Mouse (Mus musculus) liver, embryonic 15.5 days (tissue): ENCODE data around the gene Sipa1l3. TPM values are rescaled to one million over a fixed set of nuclear protein-coding genes. Genes with fewer than 3 reads are reported as not detected.

ENCODE experiments used
- ATAC-seq: fragments of 200-750 bp; cut with Nextera tagmentation; 2 replicates; pipeline ENCODE4 v1.8.0; 2017; ENCODE audit warnings: moderate number of reproducible peaks, mild to moderate bottlenecking, moderate library complexity; ENCODE audit not compliant: insufficient read depth
- H3K27ac ChIP-seq: fragments of 300-500 bp; sonication (generic); replicated peaks from 2 replicates; pipeline ENCODE4 v1.5.1; 2015; ENCODE audit warnings: mild to moderate bottlenecking, inconsistent platforms
- H3K27me3 ChIP-seq: fragments of 300-500 bp; sonication (generic); 2 replicates; pipeline ENCODE4 v1.6.1; 2015; ENCODE audit warnings: mild to moderate bottlenecking, inconsistent platforms
- H3K36me3 ChIP-seq: fragments of 300-500 bp; sonication (generic); replicated peaks from 2 replicates; pipeline ENCODE4 v1.6.1; 2015; ENCODE audit warnings: moderate library complexity, mild to moderate bottlenecking, inconsistent platforms
- H3K4me1 ChIP-seq: fragments of 300-500 bp; sonication (generic); replicated peaks from 2 replicates; pipeline ENCODE4 v1.6.1; 2015; ENCODE audit warnings: inconsistent platforms
- H3K4me2 ChIP-seq: fragments of 300-500 bp; sonication (generic); 2 replicates; pipeline ENCODE4 v1.6.1; 2015; ENCODE audit warnings: moderate library complexity, mild to moderate bottlenecking, inconsistent platforms
- H3K4me3 ChIP-seq: fragments of 300-500 bp; sonication (generic); replicated peaks from 2 replicates; pipeline ENCODE4 v1.5.1; 2015; ENCODE audit warnings: mild to moderate bottlenecking, inconsistent platforms
- H3K9ac ChIP-seq: fragments of 300-500 bp; sonication (generic); 2 replicates; pipeline ENCODE4 v1.6.1; 2015; ENCODE audit warnings: moderate library complexity, mild to moderate bottlenecking, inconsistent platforms
- H3K9me3 ChIP-seq: fragments of 300-500 bp; sonication (generic); replicated peaks from 2 replicates; pipeline ENCODE4 v1.6.1; 2016; ENCODE audit warnings: inconsistent platforms
- WGBS: fragments of 180-500 bp; shearing (Covaris S2); methylation state at CpG from one replicate; pipeline ENCODE4 v1.1.7; 2015; ENCODE audit warnings: mixed read lengths; ENCODE audit not compliant: insufficient replicate concordance; 5-methylcytosine and 5-hydroxymethylcytosine counted together
- polyA plus RNA-seq: library from polyadenylated mRNA; unstranded; fragments of >200 nt; fragmentation: Nextera tagmentation; extraction: Ambion mirVana; gene quantifications from 2 replicates; pipeline ENCODE4 v1.2.1, GENCODE M21; 2015

Sipa1l3 gene
- polyA plus RNA-seq, 1 experiment from 2014 or later: 2.6 TPM

DNA sequence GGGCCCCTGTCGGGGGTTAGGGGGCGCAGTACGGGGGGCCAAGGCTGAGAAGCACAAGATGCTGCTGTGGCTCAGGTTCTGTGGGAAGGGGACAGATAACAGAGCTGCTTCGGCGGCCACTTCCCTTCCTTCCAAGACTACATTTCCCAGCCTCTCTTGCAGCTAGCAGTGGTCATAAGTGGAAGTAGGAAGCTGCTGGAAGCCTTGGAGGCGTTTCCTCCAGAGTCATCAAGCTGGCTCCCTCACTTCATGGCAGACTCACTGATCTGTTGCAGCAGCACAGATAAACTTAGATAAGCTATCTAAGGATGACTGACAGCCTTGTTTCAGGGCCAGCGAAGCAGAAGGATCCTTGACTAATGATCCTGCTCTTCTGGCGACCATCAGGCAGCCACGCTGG lies 76.6 kb downstream of the Sipa1l3 start:
- Histone ChIP-seq H3K4me3 (no peak overlapping the region), H3K27me3 (no peaks in the 10 kb centered on the region), H3K4me1 (0 out of 2 replicates have a peak, but pooled peaks cover 2% of the 10 kb centered on the region), H3K27ac (no peak overlapping the region), H3K36me3 (no peaks in the 10 kb centered on the region), H3K9ac (no peak overlapping the region), H3K4me2 (no peak overlapping the region), H3K9me3 (no peaks in the 10 kb centered on the region)
- ATAC-seq: no peak
- WGBS: 37% methylated on average over 9 of the region's 9 CpGs

DNA sequence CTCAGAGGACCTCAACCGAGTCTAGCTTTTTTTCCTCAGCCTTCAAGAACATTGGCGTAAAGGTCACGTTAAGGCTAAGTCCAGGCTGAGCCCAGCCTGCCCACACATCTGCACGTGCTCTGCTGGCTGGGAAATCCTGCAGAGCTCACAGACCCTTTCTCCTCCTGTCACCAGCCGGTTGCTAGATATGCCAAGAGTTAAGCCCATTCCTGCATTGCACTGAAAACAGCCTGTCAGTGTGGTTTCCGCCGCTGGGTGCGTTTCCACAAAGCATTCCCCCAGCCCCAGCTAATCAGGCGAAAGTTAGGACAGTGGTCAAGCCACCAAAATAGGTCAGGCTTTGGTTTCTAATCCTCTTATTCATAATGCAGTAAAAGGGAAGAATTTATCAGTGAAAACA lies 77.3 kb downstream of the Sipa1l3 start:
- H3K9me3 ChIP-seq: no peaks in the 10 kb centered on the region
- no peak overlapping the region for H3K27ac ChIP-seq
- no peak overlapping the region for H3K4me3 ChIP-seq
- 0 out of 2 replicates have a peak, but pooled peaks cover under 1% of the 10 kb centered on the region for H3K4me1 ChIP-seq
- no peak overlapping the region for H3K9ac ChIP-seq
- no peaks in the 10 kb centered on the region for H3K36me3 ChIP-seq
- no peak overlapping the region for H3K4me2 ChIP-seq
- ATAC-seq: no peak
- H3K27me3 ChIP-seq: no peaks in the 10 kb centered on the region
- 59% methylated on average over 9 of the region's 9 CpGs for WGBS

DNA sequence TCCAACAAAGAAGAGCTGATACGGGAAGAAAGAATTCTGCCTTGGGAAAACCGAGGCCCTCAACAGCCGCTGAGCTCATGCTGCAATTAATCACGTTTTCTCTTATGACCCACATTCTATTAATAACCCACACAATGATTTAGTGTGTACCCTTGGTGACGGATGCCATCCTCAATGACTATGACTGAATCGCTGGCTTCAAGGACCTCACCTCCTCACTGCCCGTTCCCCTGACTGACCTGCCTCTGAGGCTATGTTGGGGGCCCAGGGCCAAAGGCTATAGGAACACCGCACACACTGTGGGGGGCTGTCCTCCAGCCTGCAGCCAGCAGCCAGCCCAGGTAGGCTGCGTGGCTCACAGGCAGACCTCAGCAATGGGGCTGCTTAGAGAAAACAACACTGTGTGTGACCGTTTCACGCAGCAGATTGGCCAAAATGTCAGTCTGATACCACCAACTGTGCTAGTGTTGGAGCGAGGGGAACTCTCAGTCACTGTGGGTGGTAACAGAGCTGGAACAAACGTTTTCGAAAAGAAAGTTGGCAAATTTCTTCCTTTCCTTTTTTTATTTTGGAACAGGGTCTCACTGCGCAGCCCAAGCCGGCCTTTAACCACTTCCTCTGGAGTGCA lies 79.7 kb downstream of the Sipa1l3 start:
- no peak overlapping the region for H3K9ac ChIP-seq
- no peaks in the 10 kb centered on the region for H3K9me3 ChIP-seq
- 74% methylated on average over 16 of the region's 16 CpGs for WGBS
- no peaks in the 10 kb centered on the region for H3K27me3 ChIP-seq
- H3K27ac ChIP-seq: no peak overlapping the region
- ATAC-seq: no peak
- H3K4me3 ChIP-seq: no peak overlapping the region
- no peak overlapping the region for H3K4me2 ChIP-seq
- no peaks in the 10 kb centered on the region for H3K36me3 ChIP-seq
- H3K4me1 ChIP-seq: no peaks in the 10 kb centered on the region; the same call in 1 of the 2 replicates

DNA sequence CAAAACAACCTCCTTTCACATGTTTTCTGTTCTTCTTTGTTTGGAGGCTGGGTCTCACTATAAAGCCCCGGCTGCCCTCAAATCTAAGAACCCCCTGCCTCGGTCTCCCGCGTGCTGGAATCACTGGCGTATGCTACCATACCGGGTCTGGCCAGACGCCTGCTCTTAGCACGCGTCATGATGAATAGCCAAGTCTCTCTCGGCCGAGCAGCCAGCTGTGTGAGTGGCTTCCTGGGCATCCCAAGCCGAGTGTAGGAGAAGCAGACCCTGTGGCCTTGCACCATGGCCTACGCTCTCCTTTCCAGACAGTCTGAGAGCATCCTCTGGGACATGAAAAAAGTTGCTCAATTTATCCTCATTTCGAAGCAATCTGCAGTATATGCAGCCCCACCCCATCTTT lies 80.2 kb downstream of the Sipa1l3 start:
- no peak for ATAC-seq
- no peak overlapping the region for H3K27ac ChIP-seq
- H3K4me3 ChIP-seq: no peak overlapping the region
- no peak overlapping the region for H3K4me2 ChIP-seq
- H3K36me3 ChIP-seq: no peaks in the 10 kb centered on the region
- no peaks in the 10 kb centered on the region for H3K9me3 ChIP-seq
- no peaks in the 10 kb centered on the region; the same call in 1 of the 2 replicates for H3K4me1 ChIP-seq
- H3K27me3 ChIP-seq: no peaks in the 10 kb centered on the region
- WGBS: 78% methylated on average over 14 of the region's 14 CpGs
- H3K9ac ChIP-seq: no peak overlapping the region

DNA sequence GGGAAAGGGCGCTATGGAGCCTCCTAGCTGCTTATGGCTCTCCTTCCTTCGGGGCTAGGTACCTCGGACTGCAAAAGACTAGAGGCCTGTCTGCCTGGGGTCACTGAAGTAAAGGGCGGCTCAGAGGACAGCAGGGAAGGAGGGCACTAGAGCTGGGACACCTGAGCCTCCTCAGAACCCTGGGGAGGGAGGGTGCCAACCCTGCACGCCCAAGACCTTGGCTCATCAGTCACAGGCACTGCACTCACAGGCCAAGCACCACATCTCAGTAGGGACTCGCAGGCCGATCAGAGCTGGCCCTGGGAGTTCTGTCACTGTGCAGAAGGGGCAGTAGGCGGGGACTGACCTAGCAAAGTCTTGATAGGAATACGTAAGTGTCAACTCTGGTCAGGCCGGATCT lies 81.4 kb downstream of the Sipa1l3 start:
- no peak overlapping the region for H3K4me2 ChIP-seq
- ATAC-seq: no peak
- no peaks in the 10 kb centered on the region; the same call in 1 of the 2 replicates for H3K4me1 ChIP-seq
- no peak overlapping the region for H3K9ac ChIP-seq
- no peaks in the 10 kb centered on the region for H3K9me3 ChIP-seq
- H3K27ac ChIP-seq: no peak overlapping the region
- H3K4me3 ChIP-seq: no peak overlapping the region
- no peaks in the 10 kb centered on the region for H3K36me3 ChIP-seq
- 67% methylated on average over 10 of the region's 10 CpGs for WGBS
- no peaks in the 10 kb centered on the region for H3K27me3 ChIP-seq

DNA sequence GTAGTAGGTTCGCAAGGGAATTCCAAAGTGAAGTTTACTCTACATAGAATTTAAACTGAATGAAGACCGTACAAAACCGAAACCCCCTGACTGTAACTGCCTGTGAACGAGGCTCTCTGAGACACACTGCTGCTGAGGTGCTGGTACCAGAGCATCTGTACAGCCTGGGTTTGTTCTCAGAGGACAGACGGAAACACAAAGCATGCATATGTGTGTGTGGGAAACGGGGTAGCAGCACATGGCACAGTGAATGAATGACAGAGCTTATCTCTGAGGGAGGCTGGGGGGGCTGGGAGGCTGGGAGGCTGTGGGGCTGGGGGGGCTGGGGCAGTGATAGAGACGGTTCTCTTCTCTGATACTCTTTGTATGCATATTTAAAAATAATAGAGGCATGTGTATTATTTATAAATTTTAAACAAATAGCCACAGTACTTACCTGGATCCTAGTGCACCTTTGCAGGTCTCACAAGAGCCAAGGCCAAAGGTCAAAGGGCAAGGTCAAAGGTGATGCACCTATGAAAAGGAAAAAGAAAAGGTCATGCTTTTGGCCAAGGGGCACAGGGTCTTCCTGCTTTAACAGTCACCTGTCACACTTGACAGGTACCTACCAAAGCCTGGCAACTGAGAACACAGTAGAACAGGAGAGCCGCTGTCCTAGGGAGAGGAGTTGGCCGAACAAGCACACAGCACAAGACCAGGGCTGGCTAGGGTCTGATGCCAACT lies 84.0 kb downstream of the Sipa1l3 start:
- Histone ChIP-seq H3K36me3 (no peaks in the 10 kb centered on the region), H3K27ac (no peak overlapping the region), H3K4me2 (no peak overlapping the region), H3K27me3 (no peaks in the 10 kb centered on the region), H3K9ac (no peak overlapping the region), H3K4me1 (peaks cover 16% of the 10 kb centered on the region), H3K9me3 (no peaks in the 10 kb centered on the region), H3K4me3 (no peak overlapping the region)
- no peak for ATAC-seq
- WGBS: 65% methylated on average over 9 of the region's 9 CpGs

DNA sequence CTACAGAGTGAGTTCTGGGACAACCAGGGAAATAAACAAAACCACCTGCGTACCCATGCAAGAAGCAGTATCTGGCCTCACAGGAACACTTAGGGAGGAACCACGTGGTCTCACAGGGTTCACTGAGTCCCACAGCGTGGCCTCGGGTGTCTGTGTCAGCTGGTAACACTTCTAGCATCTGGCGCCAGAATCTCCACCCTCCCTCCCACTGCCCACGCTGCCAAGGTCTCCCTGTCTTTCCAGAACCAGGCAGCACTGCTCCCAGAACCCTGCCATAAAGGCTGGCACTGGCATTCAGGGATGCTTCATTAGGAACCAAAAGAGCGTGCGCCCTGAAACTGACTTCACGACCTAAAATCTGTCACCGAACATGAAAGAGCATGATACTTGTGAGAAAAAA lies 84.7 kb downstream of the Sipa1l3 start:
- Histone ChIP-seq H3K36me3 (no peaks in the 10 kb centered on the region), H3K27ac (no peak overlapping the region), H3K4me2 (no peak overlapping the region), H3K4me3 (no peak overlapping the region), H3K9me3 (no peaks in the 10 kb centered on the region), H3K9ac (no peak overlapping the region), H3K27me3 (no peaks in the 10 kb centered on the region), H3K4me1 (peaks cover 16% of the 10 kb centered on the region)
- 68% methylated on average over 10 of the region's 10 CpGs for WGBS
- ATAC-seq: no peak

DNA sequence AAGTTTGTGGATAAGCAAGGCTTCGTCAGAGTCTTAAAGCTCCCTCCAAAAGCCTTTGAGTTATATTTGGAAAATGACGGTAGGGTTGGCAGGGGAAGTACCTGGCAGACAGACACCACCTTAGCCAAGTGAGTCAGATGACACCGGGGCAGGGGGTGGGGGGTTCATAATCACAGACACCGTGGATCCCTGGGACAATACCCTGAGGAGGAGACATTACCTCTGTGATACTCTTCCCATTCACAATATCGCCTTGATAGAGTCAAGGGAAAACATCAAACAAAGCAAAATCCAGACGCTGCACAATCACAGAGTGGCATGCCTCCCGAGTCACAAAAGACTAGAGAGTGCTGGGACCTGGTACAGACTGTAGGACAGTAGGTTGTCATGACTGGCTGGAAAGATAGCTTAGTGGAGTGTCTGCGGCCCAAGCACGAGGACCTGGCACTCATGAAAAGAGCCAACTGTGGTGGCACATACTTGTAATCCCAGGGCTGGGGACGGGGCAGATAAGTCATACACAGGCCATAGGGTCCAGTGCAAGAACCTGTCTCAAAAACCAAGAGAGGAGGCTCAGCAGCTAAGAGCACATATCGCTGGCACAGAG lies 85.4 kb downstream of the Sipa1l3 start:
- Histone ChIP-seq H3K4me3 (no peak overlapping the region), H3K4me2 (no peak overlapping the region), H3K36me3 (no peaks in the 10 kb centered on the region), H3K4me1 (peaks cover 16% of the 10 kb centered on the region), H3K27ac (no peak overlapping the region), H3K9me3 (no peaks in the 10 kb centered on the region), H3K9ac (no peak overlapping the region), H3K27me3 (no peaks in the 10 kb centered on the region)
- 69% methylated on average over 11 of the region's 11 CpGs for WGBS
- ATAC-seq: no peak

DNA sequence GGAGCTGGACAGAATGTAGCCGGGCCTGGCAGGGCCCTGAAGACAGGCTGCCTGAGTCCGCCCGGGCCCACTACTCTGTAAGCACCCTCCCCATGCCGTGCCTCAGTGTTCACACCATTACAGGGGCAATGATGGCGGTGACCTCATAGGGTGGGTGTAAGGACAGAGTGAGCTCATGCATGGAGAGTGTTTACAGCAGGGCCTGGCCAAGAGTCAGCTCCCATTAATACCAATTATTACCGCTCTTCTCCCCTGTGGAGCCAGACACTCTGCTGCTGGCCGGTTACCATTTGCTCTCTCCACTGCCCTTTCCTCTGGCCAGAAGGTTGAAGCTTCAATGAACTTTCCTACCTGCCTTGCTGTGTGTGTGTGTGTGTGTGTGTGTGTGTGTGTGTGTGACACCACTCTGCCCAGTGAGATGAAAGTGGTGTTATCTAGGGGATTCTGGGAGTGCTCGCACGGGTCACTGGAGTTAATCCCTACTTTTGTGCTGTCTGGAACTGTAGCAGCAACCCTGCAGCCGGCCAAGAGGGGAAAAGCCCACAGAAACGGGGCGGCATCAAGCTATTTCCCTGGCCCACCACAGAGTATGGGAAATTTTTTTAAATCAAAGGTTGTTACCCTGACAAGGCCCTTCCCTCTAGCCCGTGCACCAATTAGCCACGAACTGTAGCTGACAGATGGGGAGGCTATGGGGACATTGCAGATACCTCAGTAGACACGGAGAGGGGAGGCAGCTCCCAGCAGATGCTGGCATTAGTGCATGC lies 86.1 kb downstream of the Sipa1l3 start:
- Histone ChIP-seq H3K36me3 (no peaks in the 10 kb centered on the region), H3K27ac (no peak overlapping the region), H3K27me3 (no peaks in the 10 kb centered on the region), H3K4me3 (no peak overlapping the region), H3K4me2 (no peak overlapping the region), H3K9me3 (no peaks in the 10 kb centered on the region), H3K4me1 (peaks cover 16% of the 10 kb centered on the region), H3K9ac (no peak overlapping the region)
- WGBS: 66% methylated on average over 15 of the region's 15 CpGs
- 0 out of 2 replicates have a peak, but pooled peaks have one; percentile 7 for ATAC-seq

DNA sequence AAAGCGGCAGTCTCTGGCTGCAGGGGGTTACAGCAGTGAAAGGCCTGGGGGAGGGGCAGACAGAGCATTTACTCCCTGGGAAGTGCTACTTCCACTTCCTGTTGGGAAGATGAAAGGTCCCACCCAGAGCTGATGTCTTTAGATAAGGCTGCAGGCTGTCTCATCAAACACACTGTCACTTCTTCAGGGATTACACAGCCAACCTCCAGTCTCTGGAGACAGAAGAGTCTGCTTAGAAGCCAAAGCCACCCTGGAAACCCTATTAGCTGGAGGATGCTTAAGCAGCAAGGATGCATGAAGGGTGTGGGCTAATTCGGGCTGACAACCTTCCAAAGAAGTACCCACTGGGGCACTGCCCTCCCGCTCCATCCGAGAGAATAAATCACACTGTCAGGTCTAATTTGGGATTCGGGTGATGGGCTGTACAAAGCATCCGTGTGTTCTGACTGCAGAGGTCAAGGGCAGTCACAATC lies 87.7 kb downstream of the Sipa1l3 start:
- no peak overlapping the region for H3K4me3 ChIP-seq
- H3K4me1 ChIP-seq: peaks cover 18% of the 10 kb centered on the region
- WGBS: 43% methylated on average over 6 of the region's 6 CpGs
- H3K36me3 ChIP-seq: no peaks in the 10 kb centered on the region
- no peak overlapping the region for H3K27ac ChIP-seq
- H3K27me3 ChIP-seq: no peaks in the 10 kb centered on the region
- no peak overlapping the region for H3K9ac ChIP-seq
- ATAC-seq: no peak
- no peaks in the 10 kb centered on the region for H3K9me3 ChIP-seq
- no peak overlapping the region for H3K4me2 ChIP-seq

DNA sequence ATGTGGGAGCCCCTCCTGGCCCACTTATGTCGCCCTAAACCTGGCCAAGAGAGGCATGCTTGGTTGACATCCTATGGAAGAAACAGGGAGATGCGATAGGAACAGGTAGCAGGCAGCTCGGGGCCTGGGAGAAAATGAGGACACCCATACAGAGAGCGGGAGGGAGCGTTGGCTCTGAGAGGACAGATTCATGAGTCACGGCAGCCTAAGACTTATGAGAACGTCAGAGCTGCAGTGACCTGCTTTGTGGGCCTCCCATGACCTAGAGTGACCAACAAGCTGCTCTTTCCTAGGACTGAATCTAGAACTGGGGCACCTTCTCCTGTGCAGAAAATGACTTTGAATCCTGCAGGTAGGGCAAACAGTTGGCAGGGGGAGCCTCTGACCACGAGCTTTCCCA lies 92.4 kb downstream of the Sipa1l3 start:
- H3K9ac ChIP-seq: no peak overlapping the region
- H3K36me3 ChIP-seq: no peaks in the 10 kb centered on the region
- no peak for ATAC-seq
- no peak overlapping the region for H3K4me3 ChIP-seq
- H3K27ac ChIP-seq: no peak overlapping the region
- H3K9me3 ChIP-seq: no peaks in the 10 kb centered on the region
- H3K4me2 ChIP-seq: no peak overlapping the region
- H3K4me1 ChIP-seq: peaks cover 15% of the 10 kb centered on the region
- 70% methylated on average over 8 of the region's 8 CpGs for WGBS
- H3K27me3 ChIP-seq: no peaks in the 10 kb centered on the region
